Mouse (Mus musculus): ENCODE data around the gene Slc16a8.

DNA sequence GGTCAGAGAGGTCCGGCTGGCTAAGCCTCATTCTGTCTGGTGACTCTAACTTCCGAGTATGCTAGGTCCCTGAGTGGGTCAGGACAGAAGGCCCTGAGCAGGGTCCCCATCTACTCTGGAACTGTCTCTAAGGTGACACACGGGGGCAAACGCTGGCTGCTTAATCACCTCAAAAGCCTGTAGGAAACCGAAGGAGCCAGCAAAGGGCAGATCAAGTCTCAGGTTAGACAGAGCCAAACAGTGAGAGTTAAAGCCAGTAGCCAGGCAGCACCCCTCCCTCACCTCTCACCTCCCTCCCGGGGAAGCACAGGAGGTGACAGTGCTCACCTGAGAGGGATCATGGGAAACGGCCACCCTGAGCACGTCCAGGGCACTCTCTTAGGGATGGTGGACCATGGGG, 49.2 kb upstream of the Slc16a8 start:
- TF ChIP-seq GATA1 (IDR thresholded peaks at IDR 0.05; ENCODE audit: borderline replicate concordance, low read length) = no peak
- TF ChIP-seq FLI1 (IDR thresholded peaks at IDR 0.05; ENCODE audit: low read length) = no peak
